Mouse (Mus musculus) liver, postnatal 0 days (tissue): Measurements from ENCODE around the gene Tlk2.

Experiments used
- CTCF ChIP-seq: sonication (generic); IDR thresholded peaks from 2 replicates; pipeline ENCODE4 v1.5.1; 2016; ENCODE audit warnings: antibody characterized with exemption, low read depth
- EP300 ChIP-seq: IDR thresholded peaks from 2 replicates; pipeline ENCODE4 v1.6.1; 2016; ENCODE audit warnings: antibody characterized with exemption, low read depth, mild to moderate bottlenecking

DNA sequence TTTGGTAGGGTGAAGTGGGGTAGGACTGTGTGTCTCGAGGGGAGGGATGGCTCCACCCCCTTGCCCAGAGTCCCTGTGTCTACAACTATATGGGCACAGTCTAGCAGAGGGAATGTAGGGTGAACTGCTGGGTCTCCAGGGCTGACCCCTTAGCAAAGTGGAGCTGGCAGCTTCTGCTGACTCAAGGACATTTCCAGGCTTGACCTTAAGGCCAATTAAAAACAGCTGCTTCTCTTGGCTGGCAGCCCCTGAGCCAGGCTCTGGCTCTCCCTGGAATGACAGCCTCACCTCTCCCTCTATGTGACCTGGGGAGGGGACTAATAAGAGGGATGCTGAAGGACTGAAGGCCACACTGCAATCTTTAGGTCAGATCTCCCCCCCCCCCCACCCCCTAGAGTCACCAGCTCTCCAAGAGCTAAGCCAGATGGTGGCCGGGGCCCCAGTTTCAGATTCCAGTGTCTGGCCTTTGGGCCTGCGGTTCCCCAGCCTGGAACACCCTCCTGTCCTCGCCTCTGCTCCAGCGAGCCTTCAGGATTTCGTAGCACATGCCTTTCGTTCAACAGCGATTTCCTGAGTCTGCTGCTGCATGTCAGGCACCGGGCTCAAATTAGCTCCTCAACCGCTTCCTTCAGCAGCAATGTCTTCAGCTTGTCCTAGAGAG lies 134.5 kb downstream of the Tlk2 start:
- TF ChIP-seq CTCF: no peak
- TF ChIP-seq EP300: no peak
